Mouse (Mus musculus): ENCODE results near the gene Olfr859. TPM values are rescaled to one million over a fixed set of nuclear protein-coding genes. Genes with fewer than 3 reads are reported as not detected.

Gene Olfr859
- total RNA-seq (2023) = not detected

DNA sequence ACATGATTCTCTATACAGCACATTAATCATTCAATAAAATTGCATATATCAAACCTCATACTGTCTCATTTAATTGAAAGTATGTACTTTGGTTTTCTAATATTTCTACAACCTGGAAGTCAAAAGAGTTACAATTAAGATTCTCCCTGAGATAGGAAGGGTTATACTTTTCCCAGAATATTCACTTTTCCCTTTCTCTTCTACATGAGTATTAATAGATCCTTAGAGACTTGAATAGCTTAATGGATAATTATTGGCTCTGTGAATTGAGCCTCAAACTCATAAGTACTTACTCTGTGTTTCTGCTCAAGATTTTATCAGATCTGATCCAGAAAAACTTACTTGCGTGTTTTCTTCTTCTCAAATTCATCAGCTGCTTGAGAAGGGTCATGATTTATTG, at the start of gene Olfr859:
Gene Olfr859, plus strand, starts transcription at position 301 of the 400 bp plus-strand sequence.

DNA sequence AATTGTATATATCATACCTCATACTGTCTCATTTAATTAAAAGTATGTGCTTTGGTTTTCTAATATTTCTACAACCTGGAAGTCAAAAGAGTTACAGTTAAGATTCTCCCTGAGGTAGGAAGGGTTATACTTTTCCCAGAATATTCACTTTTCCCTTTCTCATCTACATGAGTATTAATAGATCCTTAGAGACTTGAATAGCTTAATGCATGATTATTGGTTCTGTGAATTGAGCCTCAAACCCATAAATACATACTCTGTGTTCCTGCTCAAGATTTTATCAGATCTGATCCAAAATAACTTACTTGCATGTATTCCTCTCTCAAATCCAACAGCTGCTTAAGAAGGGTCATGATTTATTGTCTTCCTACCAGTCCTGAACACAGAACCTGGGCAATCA, 24.7 kb upstream of the Olfr859 start, which contains the start of gene Olfr58:
Gene Olfr58, plus strand, starts transcription at position 301 of the 400 bp plus-strand sequence.

DNA sequence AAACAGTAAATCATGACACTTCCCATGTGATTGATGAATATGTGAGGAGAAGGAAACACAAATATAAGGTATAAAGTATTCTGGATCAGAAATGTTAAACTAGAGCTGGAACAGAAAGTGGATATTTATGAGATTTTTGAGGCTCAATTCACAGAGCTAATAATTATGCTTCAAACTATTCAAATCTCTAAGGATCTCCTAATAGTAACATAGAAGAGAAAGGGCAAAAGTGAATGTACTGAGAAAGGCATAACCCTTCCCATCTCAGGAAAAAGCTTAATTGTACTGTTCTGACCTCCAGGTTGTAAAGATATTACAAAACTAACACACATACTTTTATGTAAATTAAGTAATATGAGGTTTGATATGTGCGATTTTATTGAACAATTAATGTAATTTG, 44.9 kb downstream of the Olfr859 start, which contains the start of gene Olfr860:
Gene Olfr860, minus strand, starts transcription at position 101 of the 400 bp plus-strand sequence.

Other genes starting within 250 kb of the Olfr859 start
- not detected for gene Olfr854, start 237.5 kb upstream of the Olfr859 start, total RNA-seq (2023)
- not detected for gene Olfr855, start 222.3 kb upstream of the Olfr859 start, total RNA-seq (2023)
- gene Zfp317, start 182.8 kb upstream of the Olfr859 start, total RNA-seq (2023) = 10 to 100 TPM; 37.2 to 40.6 TPM
- not detected for gene Olfr857, start 95.5 kb upstream of the Olfr859 start, total RNA-seq (2023)
- not detected for gene Olfr58, start 24.6 kb upstream of the Olfr859 start, total RNA-seq (2023)
- not detected for gene Olfr860, start 44.8 kb downstream of the Olfr859 start, total RNA-seq (2023)
- not detected for gene Olfr862, start 83.1 kb downstream of the Olfr859 start, total RNA-seq (2023)
- gene Olfr77, start 112.0 kb downstream of the Olfr859 start, total RNA-seq (2023) = not detected
- gene Olfr866, start 223.1 kb downstream of the Olfr859 start, total RNA-seq (2023) = not detected